Mouse (Mus musculus) thymus, adult 18-20 months (tissue): ENCODE measurements around the gene Zc3h12c.
"Not testable (repeated sequence)": the region's sequence is repeated elsewhere in the genome, so short reads cannot be mapped to it uniquely, and the experiment has no call there.

Source experiments
- DNase-seq, 2 experiments: peaks; one replicate each; pipeline ENCODE4 v3.0.0; 2022; ENCODE audit warnings: mixed read lengths in 2 of 2

Zc3h12c gene

DNA sequence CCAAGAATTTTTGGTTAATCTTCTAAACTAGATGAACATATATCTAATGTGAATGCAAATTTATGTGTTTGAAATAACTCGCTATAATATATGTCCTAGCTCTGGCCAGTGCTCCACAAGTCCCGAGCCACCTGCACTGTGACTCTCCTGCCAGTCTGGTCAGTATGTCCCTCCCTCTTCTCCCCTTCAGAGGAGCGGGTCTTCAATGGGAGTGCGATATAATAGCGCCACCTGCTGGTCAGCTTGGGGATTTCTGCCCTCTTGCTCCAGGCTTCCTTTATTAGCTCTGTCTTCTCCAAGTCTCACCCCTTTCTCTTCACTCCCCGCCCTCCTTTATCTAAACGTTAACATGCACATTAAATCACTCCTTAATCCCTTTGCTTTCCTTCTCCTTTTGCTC is 69.8 kb downstream of the Zc3h12c start:
- DNase-seq: peak; percentile 34 to 49

DNA sequence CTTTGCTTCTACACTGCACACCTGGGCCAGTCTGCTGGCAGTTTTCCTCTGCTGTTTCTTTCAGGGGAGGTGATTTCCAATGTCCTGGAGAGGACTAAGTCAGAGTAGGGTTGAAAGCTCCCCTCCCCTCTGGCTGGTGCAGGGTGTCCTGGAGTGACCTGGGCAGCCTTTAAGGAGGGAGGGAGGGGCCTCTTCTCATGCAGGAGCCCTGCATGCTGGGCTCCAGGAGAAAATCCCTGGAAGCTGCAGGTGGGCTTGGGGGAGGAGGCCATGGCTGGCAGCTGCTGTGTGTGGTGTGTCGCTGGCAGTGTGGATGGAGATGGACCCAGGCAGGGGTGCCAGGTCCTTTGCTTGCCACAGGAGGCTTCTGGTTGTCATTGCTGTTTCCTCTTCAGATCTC is 71.0 kb downstream of the Zc3h12c start:
- no peak for DNase-seq

- DNase-seq: no peak
Observed at GRCm38 (mm10) chr9:52095666-52096065, 72.7 kb downstream of the Zc3h12c start.

DNA sequence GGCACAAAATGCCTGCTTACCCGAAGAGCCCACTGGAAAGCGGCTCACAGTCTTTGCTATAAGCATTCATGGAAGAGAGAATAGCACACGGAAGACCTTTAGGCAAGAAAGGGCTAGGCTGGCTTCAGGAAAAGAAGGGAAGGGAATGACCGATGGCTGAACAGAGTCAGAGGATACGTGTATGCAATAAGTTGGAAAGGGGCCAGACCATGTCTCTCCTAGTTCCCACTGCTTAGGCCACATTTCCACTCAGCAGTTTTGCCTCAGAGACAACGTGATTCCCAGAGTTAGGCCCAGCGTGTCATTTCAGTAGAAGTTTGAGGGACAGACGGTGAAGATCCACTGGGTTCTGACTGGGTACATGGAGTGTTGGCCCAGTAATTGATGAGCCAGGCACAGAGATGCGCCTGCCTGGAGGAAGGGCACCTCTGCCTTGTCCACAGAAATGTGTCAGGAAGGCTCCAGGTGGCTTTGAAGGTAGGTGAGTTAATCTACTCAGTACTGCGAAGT is 73.8 kb downstream of the Zc3h12c start:
- no peak for DNase-seq

- DNase-seq: no peak
Observed at GRCm38 (mm10) chr9:52094016-52094415, 74.4 kb downstream of the Zc3h12c start.

DNA sequence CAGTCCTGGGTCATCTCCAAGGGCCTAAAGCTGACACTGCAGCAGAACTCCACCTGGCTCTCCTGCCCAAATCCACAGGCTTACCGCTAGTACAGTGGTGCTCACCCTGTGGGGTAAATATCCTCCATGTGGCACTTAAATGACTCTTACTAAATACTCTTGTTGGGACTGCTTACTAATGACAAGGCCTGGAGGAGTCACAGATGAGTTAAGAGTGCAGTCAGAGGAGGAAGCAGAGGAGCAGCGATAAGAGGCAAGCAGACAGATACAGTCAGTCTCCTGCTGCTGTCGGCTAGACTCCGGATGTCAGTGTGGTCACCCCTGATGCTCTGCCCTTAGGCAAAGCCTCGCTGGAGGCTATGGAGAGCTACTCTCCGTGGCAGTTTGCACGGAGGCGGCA is 75.3 kb downstream of the Zc3h12c start:
- DNase-seq: no peak

- DNase-seq: no peak
Observed at GRCm38 (mm10) chr9:52092311-52092710, 76.1 kb downstream of the Zc3h12c start.

GRCm38 (mm10) chr9:52091752-52092151 is 76.6 kb downstream of the Zc3h12c start:
- DNase-seq: no peak

DNA sequence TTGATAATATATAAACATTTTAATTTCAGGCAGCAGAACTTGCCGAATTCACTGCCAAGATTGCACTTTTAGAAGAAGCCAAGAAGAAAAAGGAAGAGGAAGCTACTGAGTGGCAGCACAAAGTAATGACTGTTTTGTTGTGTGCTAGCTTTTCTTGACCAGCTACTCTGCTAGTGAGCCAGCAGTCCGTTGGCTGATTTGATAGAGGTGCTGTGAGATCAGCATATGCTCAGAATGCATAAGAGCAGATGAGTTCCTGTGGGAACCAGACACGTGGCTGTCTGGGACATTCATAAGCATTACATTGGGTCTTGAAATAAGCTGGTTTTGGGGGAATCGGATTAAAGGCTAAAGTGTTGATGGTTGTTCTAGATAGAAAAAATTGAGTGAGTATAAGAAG is 86.0 kb downstream of the Zc3h12c start:
- DNase-seq: no peak

DNA sequence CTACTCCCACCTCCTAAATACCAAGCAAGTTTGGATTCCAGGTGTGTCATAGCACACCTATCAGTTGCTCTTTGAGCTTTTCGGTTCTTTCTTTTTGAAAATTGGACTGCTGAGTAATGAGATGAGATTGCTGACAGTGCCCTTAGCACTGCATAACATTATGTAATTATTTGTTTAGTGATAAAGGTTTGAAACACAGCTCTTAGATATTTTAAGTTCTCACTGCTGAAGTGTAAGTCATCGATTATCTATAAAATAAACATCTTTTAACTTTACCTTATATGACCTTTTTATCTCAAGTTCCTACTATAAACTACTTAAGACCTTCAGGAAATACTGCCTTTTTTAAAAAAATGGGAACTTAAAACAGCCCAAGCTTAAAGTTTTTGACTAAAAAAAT is 86.4 kb downstream of the Zc3h12c start:
- DNase-seq: no peak

DNA sequence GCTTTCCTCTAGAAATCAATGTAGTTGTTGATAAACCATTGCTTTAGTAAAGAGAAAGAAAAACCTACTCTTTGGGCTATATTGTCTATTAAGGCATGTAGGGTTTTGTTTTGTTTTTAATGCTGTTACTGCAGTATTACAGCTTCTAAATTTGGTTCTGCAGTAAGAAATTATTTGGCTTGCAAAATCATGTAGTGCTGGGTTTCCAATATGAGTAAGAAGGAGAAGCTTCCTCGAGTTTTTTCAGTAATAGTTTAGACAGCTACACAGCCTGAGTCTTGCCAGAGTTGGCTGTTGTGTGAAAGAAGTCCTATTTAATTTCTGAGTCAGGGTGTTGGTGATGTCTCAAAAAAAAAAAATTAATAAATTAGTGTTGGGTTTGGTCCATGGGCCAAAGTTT is 90.7 kb downstream of the Zc3h12c start:
- no peak for DNase-seq

DNA sequence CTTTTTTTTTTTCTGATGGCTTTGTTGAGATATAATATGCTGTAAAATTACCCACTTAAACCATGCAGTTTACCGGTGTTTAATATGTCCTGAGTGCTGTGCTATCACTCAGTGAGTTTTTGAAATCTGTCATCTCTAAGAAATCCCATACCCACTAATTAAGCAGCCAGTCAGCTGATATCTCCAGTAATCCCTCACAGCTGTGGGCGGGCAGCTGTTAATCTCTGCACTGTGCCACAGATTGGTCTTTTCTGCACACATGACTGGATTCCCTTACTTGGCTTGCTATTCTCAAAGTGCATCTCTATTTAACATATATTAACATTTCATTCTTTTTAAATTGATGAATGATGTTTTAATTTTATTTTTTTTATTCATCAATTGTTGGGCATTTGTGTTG is 92.3 kb downstream of the Zc3h12c start:
- DNase-seq: no peak

DNA sequence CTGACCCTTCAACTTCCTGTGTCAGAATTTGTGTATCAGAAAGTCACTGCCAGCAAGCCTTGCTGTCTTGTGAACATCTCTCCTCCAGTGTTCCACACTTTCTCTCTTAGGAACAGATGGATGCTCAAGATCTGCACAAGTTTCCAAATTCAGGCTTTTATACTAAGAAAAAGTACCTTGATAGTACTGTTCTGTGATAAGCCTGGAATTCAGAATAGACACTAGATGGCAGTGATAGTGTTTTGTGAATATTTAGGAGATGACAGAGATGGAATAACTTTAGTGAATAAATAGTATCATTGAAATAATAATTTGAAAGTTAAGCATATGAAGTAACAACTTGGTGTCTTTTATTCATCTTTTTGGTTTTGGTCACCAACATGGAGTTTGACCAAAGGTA is 96.2 kb downstream of the Zc3h12c start:
- DNase-seq: no peak

DNA sequence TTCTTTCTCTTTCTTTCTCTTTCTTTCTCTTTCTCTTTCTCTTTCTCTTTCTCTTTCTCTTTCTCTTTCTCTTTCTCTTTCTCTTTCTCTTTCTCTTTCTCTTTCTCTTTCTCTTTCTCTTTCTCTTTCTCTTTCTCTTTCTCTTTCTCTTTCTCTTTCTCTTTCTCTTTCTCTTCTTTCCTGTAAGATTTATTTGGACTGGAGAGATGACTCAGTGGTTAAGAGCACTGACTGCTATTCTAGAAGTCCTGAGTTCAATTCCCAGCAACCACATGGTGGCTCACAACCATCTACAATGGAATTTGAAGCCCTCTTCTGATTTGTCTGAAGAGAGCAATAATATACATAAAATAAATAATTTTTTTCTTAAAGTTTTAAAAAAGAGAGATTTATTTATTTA is 97.0 kb downstream of the Zc3h12c start:
- DNase-seq: not testable (repeated sequence)

DNA sequence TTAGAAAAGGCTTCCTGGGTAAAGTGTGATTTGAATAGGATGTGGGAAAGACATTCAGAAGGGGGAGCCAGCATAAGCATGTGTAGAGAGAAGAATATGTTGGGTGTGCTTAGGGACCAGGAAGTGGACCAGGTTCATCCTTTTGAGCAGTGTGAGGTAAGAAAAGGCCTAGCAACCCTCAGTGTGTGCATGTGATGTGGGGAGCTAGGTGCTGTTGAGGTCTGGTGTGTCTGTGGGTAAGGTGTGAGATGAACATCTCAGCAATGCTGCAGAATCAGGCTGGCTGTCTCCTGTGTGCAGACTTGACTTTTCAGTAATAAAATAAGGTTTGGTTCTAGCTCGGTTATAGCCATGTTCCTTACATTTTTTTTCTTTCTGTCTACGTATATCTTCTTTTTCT is 98.3 kb downstream of the Zc3h12c start:
- DNase-seq: no peak
